Mouse (Mus musculus) layer of hippocampus, postnatal 25 days (tissue): Measurements from ENCODE around the gene Spire2. TPM values are rescaled to one million over a fixed set of nuclear protein-coding genes. Genes with fewer than 3 reads are reported as not detected.

ENCODE experiments used
- DNase-seq, 2 experiments: peaks; one replicate each; pipeline ENCODE4 v3.0.0; 2022; ENCODE audit warnings: mixed read lengths in 2 of 2, low spot score in 1 of 2; ENCODE audit errors: extremely low spot score in 1 of 2
- total RNA-seq, 2 experiments: library from RNA; stranded (reverse); gene quantifications; 2 replicates each; pipeline ENCODE4 v1.2.3; 2021

Spire2 gene
- total RNA-seq, 2 experiments from 2014 or later, result 15.3 to 17.9 TPM

DNA sequence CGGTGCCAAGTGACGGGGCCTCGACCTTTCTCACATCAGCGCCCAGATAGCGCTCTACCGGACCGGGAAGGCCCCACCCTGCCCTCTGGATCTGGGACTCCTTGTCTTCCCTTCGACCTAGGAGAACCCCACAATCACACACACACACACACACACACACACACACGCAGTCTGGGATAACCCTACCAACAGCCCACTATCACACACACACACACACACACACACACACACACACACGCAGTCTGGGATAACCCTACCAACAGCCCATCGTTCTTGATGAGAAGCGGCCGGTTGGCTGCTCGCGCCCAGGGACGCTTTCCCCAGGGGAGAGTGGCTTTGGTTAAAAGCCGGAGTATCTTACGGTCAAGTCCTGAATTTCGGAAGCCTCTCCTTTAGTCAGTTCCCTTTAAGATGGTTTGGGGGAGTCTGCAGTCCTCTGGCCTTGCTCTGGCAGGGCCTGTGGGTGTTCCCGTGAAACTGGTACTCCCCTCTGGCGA lies 626 bp downstream of the Spire2 start:
- no peak for DNase-seq

DNA sequence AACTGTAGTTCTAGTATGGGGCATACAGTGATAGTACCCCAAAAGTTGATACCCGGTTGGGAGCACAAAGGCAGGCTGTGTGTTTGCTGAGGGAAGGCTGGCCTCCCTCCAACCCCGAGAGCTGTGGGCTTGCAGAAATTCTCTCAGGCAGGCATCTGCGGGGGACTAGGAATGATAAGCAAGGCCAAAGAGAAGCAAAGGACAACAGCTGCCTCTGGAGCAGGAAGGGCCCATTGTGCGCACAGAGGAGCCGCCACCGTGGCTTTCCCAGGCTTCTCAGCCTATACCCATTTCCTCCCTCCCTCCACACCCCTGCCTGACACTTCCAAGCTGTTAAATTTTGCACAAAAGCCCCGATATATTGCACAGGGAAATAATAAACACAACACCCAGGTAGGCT lies 1.4 kb downstream of the Spire2 start:
- DNase-seq, result peak in 1 of 2 experiments; percentile 13

DNA sequence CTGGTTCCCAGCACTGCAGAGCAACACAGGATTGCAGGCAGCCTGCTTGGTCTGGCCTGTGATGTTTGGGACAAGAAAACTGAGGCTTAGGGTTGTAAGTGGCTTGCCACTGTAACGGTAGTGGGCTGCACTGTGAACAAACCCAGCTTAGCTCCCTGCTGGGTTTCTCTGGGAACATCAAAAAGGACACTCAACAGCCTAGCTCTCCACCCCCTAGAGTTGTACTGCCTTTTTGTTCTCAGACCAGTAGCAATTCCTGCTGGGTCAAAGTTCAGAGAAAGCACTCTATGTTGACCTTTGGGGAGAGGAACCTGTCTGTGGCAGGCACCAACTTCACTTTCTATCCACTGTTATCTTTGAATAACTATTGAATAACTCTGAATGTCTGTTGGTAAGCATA lies 2.0 kb downstream of the Spire2 start:
- no peak for DNase-seq

DNA sequence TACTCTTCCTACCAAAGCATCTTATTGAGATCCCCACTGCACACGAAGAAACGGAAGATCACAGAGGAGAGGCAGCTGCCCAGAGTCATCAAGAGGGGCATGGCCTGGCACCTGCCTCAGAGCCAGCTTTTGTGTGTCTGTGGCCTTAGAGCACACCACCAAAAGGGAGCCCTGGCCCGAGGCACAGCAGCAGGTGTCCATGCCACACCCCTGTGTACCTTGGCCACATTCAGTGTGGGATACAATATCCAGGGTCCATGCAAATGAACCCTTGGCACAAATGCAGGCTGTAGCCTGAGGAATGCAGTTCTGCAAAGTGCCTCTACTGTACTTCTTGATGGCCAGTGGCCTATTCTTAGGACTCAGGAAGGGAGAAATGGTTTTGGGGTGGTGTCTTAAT lies 5.0 kb downstream of the Spire2 start:
- DNase-seq, result no peak

DNA sequence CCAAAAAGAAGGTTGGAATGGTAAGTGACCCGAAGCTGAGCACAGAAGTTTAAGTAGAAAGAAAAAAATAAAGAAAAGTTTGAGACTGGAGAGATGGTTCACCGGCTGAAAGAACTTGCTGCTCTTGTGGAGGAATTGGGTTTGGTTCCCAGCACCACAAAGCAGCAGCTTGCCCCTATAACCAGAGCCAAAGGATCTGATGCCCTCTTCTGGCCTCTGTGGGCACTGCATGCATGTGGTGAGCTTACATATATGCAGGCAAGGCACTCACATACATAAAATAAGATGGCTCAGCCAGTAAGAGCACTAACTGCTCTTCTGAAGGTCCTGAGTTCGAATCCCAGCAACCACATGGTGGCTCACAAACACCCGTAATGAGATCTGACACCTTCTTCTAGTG lies 7.6 kb downstream of the Spire2 start:
- no peak for DNase-seq

DNA sequence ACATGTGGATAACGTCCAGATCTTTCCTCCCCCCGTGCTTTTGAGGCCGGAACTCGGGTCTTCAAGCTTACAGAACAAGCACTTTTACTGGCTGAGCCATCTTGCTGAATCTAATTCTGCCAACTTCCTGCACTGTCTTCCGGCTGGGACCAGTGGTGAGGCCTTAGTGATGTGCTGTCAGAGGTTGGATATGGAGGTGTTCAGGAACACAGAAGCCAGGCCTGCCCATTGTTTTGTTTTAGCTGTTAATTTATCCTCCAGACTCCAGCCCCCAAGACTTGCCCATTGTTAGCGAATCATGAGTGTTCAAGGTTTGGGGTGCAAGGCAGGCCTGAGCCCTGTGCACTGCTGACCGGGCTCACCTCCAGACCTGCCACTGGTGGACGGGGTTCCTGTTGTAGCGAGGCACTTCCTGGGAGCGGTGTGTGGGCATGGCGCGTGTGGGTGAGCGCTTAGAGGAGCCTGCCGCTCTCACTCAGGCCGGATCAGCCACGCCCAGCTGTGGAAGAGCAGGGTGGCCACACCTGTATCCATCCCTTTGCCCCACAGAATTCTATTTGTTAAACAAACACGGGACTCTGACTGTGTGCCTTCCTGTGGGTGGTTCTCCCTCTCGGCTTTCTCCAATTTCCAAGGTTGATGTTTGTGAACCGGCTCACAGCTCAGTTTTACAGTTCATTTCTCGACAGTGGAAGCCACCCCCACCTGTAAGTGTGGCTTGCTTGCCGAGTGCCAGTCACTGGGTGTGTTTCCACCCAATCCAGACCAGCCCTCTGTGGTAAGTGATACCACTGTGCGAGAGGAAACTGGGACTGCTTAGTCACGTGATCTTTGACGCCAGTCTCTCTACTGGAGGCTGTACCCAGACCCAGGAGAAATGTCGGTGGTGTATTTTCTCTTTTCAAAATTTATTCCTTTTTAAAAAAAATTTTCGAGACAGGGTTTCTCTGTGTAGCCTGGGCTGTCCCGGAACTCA lies 8.8 kb downstream of the Spire2 start:
- DNase-seq, result no peak

DNA sequence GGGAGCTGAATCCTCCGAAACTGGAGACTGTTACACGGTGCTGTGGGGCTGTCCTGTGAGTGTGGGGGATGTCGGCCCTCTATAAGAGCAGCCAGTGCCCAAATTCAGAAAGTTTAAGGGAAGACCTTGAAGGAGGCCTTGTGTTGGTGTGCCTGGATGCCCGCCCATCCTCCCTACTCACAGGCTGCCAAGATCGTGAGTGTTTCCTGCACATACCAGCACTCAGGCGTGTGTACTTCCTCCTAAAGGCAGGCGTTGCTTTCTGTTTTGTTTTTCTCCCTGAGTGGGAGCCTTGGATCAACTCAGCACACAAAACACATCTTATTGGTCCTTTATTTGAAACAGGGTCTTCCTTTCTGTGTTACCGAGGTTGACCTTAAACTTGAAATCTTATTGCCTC lies 9.7 kb downstream of the Spire2 start:
- DNase-seq, result no peak

DNA sequence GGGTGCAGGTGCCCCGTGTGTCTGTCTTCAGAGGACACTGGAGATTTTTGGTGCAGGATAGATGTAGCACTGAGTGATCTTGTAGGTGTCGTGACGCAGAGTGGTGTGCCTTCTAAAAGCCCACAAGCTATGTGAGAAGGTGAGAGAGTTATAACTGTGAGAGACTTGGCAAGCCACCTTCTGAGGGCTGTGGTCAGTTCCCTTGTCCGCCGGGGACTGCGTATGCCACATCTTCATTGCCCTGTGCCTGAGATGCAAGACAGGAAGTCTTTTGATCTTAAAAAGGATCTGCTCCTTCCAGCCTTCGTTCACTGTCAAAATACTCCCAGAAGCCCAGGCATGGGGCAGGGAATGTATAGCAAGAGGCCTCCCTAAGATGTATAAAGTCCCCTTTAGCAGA lies 10.4 kb downstream of the Spire2 start:
- no peak for DNase-seq

DNA sequence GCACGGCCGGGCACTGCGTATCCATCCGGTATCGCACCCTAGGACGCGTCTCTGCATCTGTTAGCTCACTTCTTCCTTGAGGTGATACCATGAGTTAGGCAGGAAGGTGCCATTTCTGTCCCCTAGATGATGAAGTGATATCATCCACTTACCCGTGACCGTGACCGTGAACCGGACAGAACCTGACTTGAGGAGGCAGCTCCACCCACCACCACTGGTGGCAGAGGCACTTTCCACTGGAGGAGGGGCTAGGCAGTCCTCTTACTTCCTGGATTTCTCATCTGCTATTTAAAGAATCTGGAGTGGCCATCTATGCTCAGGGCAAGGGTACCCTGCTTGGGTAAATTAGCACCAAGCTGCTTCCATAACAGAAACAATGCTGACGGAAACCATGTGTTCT lies 10.9 kb downstream of the Spire2 start:
- no peak for DNase-seq

DNA sequence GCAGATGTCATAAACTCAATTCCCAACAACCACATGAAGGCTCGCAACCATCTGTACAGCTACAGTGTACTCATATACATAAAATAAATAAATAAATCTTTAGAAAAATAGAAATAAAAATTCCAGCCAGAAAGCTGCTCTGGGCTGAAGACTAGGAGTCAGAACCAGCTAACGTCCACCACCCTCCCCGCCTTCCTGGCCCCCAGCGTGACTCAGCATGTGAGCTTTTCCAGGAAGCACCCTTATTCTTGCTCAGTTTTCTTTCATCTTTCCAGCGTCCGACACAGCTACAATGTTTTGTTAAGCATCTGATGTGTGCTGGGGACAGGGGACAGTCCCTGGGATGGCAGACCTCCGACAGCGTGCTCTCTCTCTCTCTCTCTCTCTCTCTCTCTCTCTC lies 12.6 kb downstream of the Spire2 start:
- DNase-seq, result no peak

DNA sequence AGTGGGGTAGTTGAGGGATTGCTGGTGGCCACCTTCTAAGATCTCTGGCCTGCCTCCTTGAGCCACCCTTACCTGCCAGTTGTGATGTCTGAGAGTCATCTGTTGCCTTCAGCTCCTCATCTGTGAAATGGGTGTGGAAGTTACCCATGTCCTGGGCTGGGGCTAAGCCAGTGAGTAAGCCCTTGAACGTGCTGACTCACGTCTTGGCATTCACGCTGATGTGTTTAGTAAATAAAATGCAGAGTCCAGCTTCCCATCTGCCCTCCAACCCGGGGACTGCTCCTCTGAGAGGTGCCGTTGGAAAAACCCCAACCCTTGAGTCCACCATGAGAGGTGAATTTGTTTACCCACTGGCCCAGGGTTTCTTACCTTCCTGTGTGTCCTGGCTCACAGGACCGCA lies 13.3 kb downstream of the Spire2 start:
- DNase-seq, result no peak

DNA sequence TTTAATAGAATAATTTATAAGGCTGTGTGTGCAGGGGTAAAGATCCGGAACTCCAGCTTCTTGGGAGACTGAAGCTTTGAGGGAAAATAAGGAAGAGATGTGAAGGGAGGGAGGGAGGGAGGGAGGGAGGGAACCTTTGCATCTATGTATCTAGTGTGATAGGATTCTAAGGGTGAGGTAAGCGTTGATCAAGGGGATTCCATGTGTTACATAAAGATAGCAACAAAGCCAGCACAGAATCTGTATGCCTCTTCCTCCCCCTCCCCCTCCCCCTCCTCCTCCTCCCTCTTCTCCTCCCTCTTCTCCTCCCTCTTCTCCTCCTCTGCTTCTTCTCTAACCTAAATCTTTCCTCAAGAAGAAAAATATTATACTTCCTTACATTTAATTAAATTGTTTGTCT lies 14.8 kb downstream of the Spire2 start:
- no peak for DNase-seq

DNA sequence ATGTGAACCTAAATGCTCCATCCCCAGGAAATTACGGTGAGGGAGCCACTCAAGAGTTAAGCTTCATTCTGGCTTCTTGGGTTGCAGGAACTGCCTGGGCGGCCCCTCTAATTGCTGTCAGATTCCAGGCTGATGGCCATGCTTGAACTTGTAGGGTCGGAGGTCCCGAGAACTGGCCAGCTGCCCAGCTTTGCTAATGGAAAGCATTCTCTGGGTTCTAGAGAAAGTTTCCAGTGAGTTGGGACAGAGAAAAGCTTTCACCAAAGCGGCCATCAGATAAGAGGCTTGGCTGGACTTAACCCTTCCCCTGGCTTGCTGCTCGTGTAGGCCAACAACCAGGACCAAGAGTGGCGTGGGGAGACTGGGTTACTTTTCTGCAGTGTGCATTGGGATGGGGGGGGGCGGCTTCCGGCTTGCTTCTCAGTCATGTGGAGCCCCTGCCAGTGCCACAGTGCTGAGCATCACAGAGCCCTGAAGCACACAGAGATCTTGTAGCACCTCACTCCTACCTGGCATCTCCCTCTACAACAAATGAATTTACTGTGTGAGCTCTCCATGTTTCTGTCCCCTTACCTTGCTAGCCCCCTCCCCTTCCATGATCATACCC lies 15.8 kb downstream of the Spire2 start:
- peak in 1 of 2 experiments; percentile 33 for DNase-seq

DNA sequence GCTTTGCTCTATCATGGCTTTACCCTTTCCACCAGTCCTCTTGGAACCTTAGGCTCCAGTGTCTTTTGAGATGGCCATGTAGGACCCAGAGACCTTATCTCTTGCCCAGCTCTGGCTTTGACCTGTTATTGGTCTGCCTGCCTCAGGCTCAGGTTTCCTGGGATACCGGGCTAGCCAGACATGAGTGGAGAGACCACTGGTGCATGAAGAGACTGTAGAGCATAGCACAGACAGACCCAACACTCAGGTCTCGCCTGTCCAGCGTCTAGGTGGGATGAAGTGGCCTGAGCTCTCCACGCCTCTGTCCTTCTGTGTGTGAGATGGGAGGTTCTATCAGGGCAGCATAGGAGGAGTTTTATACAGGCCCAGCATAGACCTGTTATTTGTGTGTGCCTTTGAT lies 16.6 kb downstream of the Spire2 start:
- DNase-seq, result no peak

DNA sequence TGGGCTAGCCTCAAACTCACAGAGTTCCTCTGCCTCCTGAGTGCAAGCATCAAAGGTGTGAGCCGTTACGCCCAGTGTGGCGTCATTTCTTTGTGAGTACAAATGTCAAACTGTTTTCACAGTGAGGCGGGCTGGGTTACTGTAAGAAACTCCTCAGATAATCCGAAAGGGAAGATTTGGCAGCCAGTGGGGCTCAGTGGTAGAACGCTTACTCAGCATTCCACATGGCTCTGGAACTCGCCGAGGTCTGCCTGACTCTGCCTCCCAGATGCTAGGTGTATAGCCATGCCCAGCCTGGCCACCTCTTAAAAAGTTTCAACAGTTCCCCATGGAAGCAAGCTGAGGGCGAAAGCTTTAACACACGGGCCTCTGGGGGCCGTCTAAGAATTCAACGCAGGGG lies 19.6 kb downstream of the Spire2 start:
- no peak for DNase-seq

DNA sequence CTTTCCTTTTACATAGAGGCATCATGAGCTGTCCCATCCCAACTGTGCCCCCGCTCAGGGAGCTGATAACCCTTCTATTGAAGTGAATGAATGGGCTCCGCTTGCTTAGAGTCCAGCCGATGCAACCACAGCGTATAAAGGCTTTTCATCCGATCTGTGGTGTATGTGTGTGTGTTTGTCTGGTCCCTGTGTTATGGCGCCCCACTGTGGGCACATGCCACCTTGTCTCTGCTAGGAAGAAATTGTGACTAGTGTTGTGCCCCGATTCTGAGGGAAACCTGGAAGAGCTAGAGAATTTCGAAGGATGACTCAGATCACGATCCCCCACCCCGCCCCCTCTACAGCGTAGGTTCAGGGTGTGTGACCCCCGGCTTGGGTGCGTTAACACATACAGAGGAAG lies 20.3 kb downstream of the Spire2 start:
- peak in 1 of 2 experiments; percentile 56 for DNase-seq

DNA sequence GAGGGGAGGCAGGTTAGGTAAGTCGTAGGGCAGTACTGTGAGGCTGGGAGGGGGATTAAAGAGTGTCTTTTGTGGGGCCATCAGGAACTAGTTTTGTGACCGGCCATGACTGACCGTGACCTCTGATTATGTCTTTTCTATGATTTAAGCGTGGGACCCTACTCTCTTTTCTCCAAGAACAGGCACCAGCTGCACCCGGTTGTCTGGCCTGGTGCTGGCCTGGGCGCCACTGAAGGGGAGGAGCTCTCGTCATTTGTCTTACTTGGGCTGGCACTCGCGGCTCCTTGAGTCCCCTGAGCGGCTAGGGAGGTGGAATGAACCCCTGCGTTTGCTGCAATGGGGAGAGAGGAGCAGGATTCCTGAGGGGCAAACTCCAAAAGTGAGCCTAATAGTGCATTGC lies 20.7 kb downstream of the Spire2 start:
- DNase-seq, result no peak

DNA sequence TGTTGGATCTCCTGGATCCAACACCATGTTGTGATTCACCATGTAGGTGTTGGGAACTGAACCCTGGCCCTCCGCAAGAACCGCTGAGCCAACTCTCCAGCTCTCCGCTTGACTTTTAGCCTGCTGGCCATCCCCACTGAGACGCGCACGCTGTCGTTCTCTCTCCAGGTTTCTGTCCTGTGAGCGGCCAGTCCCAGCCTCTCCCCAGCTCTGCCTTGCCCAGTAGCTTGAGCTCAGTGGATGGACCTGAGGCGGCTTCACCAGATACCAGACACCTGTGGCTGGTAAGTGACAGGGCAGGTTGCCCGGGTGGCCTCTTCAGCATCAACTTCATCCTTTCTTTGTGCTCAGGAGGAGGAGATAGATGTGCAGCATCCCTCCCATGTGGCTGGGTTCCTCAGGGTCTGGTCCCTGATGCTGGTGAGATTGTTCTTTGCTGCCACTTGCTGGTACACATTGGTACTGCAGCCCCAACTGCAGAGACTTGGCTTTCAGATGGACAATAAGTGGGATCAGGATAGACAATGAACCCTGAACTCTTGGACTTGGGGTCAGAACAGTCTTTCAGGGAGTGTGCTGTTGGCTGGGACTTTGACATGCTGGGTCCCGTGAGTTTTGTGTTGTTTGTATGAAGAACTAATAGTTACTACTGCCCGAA lies 28.7 kb downstream of the Spire2 start:
- peak; percentile 80 to 97 for DNase-seq

DNA sequence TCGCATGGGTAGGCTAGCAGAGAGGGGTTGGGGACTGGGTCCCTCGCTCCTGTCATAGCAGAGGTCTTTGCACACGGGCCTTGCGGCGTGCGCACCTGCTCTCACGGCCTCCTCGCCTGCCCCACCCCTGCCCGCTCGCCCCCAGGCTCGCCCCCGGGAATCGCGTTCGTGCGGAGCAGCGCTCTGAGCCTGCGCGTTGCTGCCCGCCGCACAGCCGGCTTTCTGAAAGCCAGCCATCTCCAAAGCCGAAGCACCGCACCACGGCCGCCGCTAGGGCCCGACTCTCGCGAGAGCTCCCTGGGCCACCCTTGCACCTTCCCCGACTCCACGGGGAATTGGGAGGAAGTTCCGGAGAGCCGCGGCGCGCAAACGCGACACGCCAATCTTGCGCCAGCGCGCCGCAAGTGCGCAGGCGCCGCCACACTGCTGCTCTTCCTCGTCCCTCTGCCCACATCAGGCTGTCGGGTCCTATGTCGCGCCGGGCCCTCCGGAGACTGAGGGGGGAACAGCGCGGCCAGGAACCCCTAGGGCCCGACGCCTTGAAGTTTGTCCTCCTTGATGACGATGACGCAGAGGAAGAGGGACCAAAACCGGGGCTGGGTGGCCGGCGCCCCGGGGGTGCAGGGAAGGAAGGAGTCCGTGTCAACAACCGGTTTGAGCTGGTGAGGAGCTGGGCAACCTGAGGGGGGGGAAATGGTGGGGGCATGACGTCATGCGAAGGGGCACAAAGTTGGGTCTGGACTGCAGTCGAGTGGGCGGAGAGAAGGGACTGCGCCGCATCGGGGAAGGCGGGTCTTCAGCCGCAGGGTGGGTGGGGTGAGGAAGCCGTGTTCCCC lies 41.1 kb downstream of the Spire2 start, which contains the start of gene Tcf25:
Tcf25 (plus strand) TSS at position 351 of the 836 bp plus-strand sequence.
- peak; percentile 89 to 91 for DNase-seq

DNA sequence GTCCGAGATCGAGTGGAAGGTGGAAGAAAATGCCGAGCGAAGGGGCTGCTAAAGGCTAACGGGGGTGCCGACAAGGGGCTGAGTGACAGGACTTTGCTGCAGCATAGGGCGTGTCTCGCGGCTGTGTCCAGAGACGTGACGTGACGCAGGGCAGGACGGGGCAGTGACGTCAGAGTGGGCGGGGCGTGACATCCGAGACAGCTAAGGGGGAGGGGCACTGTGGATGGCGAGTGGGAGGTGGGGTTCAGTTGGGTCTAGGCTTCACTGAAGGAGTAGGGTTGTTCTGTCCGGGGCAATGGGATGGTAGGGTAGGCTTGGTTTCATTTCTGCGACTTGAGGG lies 41.7 kb downstream of the Spire2 start:
- peak; percentile 87 to 94 for DNase-seq
